Mouse (Mus musculus) hindbrain, embryonic 11.5 days (tissue): ENCODE results near the gene Olfr1423. TPM values are rescaled to one million over a fixed set of nuclear protein-coding genes. Genes with fewer than 3 reads are reported as not detected.
A peak's percentile ranks its signal among the peaks of the same experiment; 100 is the strongest.

Source experiments
- ATAC-seq: fragments of 200-750 bp; cut with Nextera tagmentation; 2 replicates; pipeline ENCODE4 v1.8.0; 2017; ENCODE audit warnings: mild to moderate bottlenecking, moderate TSS enrichment, moderate library complexity; ENCODE audit not compliant: low FRiP score
- DNase-seq: peaks from one replicate; pipeline ENCODE4 v3.0.0-alpha.2; 2015; ENCODE audit warnings: low spot score
- H3K27ac ChIP-seq: fragments of 300-500 bp; sonication (generic); 2 replicates; pipeline ENCODE4 v1.5.1; 2014; ENCODE audit warnings: mild to moderate bottlenecking, low read depth, low read length
- H3K27me3 ChIP-seq: fragments of 300-500 bp; sonication (generic); 2 replicates; pipeline ENCODE4 v1.6.1; 2014; ENCODE audit warnings: mild to moderate bottlenecking, low read length, moderate library complexity, mixed read lengths; ENCODE audit not compliant: control insufficient read depth, insufficient read depth
- H3K36me3 ChIP-seq: fragments of 300-500 bp; sonication (generic); 2 replicates; pipeline ENCODE4 v1.6.1; 2014; ENCODE audit warnings: mild to moderate bottlenecking, low read length, moderate library complexity, mixed read lengths; ENCODE audit not compliant: control insufficient read depth, insufficient read depth
- H3K4me1 ChIP-seq: fragments of 300-500 bp; sonication (generic); replicated peaks from 2 replicates; pipeline ENCODE4 v1.6.1; 2014; ENCODE audit warnings: low read length, mixed read lengths; ENCODE audit not compliant: control insufficient read depth, insufficient read depth
- H3K4me2 ChIP-seq: fragments of 300-500 bp; sonication (generic); replicated peaks from 2 replicates; pipeline ENCODE4 v1.6.1; 2014; ENCODE audit warnings: mild to moderate bottlenecking, low read depth, low read length
- H3K4me3 ChIP-seq: fragments of 300-500 bp; sonication (generic); 2 replicates; pipeline ENCODE4 v1.5.1; 2014; ENCODE audit warnings: low read depth, low read length
- H3K9ac ChIP-seq: fragments of 300-500 bp; sonication (generic); 2 replicates; pipeline ENCODE4 v1.6.1; 2014; ENCODE audit warnings: low read depth, low read length
- H3K9me3 ChIP-seq: fragments of 300-500 bp; sonication (generic); 2 replicates; pipeline ENCODE4 v1.6.1; 2016; ENCODE audit warnings: low read length; ENCODE audit not compliant: control insufficient read depth
- WGBS: fragments of 180-500 bp; shearing (Covaris S2); extraction: QIAGEN DNeasy Blood & Tissue Kit; methylation state at CpG from one replicate; pipeline ENCODE4 v1.1.7; 2014; 5-methylcytosine and 5-hydroxymethylcytosine counted together
- polyA plus RNA-seq: library from polyadenylated mRNA; unstranded; fragments of >200 nt; fragmentation: Nextera tagmentation; extraction: Ambion mirVana; gene quantifications from 2 replicates; pipeline ENCODE4 v1.2.1, GENCODE M21; 2014

Gene Olfr1423
- polyA plus RNA-seq, 1 experiment from 2014 or later = not detected

GRCm38 (mm10) chr19:12024149-12024548 is 17.0 kb downstream of the Olfr1423 start:
- 92% methylated on average over 4 of the region's 4 CpGs for WGBS
- Histone ChIP-seq H3K9me3 (no peaks in the 10 kb centered on the region), H3K4me3 (no peak overlapping the region), H3K4me2 (no peak overlapping the region), H3K9ac (no peak overlapping the region), H3K36me3 (no peaks in the 10 kb centered on the region), H3K4me1 (no peaks in the 10 kb centered on the region), H3K27ac (no peak overlapping the region), H3K27me3 (no peaks in the 10 kb centered on the region)
- no peak for DNase-seq
- ATAC-seq = no peak

- no peak overlapping the region for H3K4me2 ChIP-seq
- H3K4me3 ChIP-seq = no peak overlapping the region
- H3K36me3 ChIP-seq = no peaks in the 10 kb centered on the region
- WGBS = 59% methylated on average over 4 of the region's 4 CpGs
- DNase-seq (no peak), ATAC-seq (no peak)
- no peaks in the 10 kb centered on the region for H3K27me3 ChIP-seq
- H3K9ac ChIP-seq = no peak overlapping the region
- H3K9me3 ChIP-seq = no peaks in the 10 kb centered on the region
- no peaks in the 10 kb centered on the region for H3K4me1 ChIP-seq
- no peak overlapping the region for H3K27ac ChIP-seq
Observed at GRCm38 (mm10) chr19:12016192-12016591, 24.9 kb downstream of the Olfr1423 start.

DNA sequence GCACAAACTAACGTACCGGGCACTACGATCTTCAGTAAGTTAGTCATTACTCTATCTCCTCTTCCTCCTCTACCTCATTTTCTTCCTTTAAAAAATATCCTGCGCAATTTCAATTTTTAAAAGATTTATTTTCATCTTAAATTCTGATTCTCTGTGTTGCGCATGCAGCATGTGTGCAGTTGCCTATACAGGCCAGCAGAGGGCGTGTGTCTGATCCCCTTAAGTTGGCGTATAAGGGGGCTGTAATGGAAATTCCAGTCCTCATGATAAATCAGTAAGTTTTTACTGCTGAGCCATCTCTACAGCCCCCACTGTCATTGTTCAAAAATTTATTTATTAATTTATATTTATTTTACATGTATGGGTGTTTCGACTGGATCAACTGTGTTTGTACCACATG is 25.4 kb downstream of the Olfr1423 start:
- DNase-seq = no peak
- Histone ChIP-seq H3K27ac (no peak overlapping the region), H3K4me2 (no peak overlapping the region), H3K27me3 (no peaks in the 10 kb centered on the region), H3K4me3 (no peak overlapping the region), H3K4me1 (no peaks in the 10 kb centered on the region), H3K36me3 (no peaks in the 10 kb centered on the region), H3K9ac (no peak overlapping the region), H3K9me3 (no peaks in the 10 kb centered on the region)
- no peak for ATAC-seq
- 69% methylated on average over 8 of the region's 8 CpGs for WGBS

GRCm38 (mm10) chr19:12013228-12013627 is 27.9 kb downstream of the Olfr1423 start:
- Histone ChIP-seq H3K4me1 (no peaks in the 10 kb centered on the region), H3K36me3 (no peaks in the 10 kb centered on the region), H3K9ac (0 out of 2 replicates have a peak overlapping the region, but pooled peaks have one; percentile 31), H3K9me3 (no peaks in the 10 kb centered on the region), H3K27me3 (no peaks in the 10 kb centered on the region), H3K4me2 (peak overlapping the region; percentile 43), H3K4me3 (peak overlapping the region; percentile 63), H3K27ac (no peak overlapping the region)
- DNase-seq = peak; percentile 49
- ATAC-seq = no peak
- 0% methylated on average over 10 of the region's 12 CpGs for WGBS

- H3K27ac ChIP-seq = no peak overlapping the region
- ATAC-seq (no peak), DNase-seq (peak; percentile 18)
- no peak overlapping the region for H3K9ac ChIP-seq
- WGBS = 2% methylated on average over 10 of the region's 10 CpGs
- H3K36me3 ChIP-seq = no peaks in the 10 kb centered on the region
- H3K4me3 ChIP-seq = peak overlapping the region; percentile 63
- H3K4me1 ChIP-seq = no peaks in the 10 kb centered on the region
- no peaks in the 10 kb centered on the region for H3K27me3 ChIP-seq
- no peaks in the 10 kb centered on the region for H3K9me3 ChIP-seq
- H3K4me2 ChIP-seq = peak overlapping the region; percentile 43
Observed at GRCm38 (mm10) chr19:12012615-12013014, 28.5 kb downstream of the Olfr1423 start.

DNA sequence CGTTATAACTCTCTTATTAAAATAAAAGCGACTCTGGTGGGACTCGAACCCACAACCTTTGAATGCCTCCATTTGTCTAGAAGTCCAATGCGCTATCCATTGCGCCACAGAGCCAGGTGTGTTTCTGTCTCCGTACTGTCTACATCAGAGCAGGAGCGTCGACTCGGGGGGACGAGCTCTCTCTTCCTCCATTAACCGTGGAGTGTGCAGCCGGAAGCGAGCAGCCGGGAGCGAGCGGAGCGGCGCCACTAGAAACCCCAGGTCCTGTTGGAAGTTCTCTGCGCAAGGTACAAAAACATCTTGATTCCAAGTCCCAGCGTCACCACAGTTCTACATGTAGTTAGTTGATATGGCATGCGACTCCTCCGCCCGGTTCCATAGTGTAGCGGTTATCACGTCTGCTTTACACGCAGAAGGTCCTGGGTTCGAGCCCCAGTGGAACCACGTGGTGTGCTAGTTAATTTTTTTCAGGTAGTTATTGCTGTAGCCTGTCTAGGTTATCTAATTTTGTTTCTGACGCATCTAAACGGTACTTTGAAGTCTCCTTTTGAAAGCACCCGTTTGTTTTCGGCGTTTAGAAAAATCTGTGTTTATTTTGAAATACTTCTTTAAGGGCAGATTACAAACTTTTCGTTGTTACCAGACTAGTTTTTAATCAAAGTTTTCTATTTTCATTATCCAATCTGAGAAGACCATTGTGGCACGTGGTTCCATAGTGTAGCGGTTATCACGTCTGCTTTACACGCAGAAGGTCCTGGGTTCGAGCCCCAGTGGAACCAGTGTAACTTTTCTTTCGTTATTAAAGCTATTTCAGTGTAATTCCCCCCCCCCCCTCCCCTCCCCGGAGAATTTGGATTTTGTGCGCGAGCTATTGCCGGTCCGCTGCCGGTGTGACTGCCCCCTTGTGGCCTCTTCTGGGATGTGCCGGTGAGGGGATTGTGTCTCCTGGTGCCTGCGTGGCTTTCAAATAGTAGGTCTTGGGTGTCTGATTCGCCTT is 29.3 kb downstream of the Olfr1423 start:
- ATAC-seq (peak; percentile 85), DNase-seq (peak; percentile 96)
- H3K9me3 ChIP-seq = no peaks in the 10 kb centered on the region
- H3K36me3 ChIP-seq = no peaks in the 10 kb centered on the region
- H3K4me3 ChIP-seq = peak overlapping the region; percentile 63
- no peaks in the 10 kb centered on the region for H3K4me1 ChIP-seq
- H3K4me2 ChIP-seq = peak overlapping the region; percentile 54
- WGBS = under 1% methylated on average over 49 of the region's 49 CpGs
- H3K27ac ChIP-seq = no peak overlapping the region
- H3K27me3 ChIP-seq = no peaks in the 10 kb centered on the region
- H3K9ac ChIP-seq = no peak overlapping the region; the same call in 1 of the 2 replicates

GRCm38 (mm10) chr19:12010916-12011559 is 30.1 kb downstream of the Olfr1423 start:
- WGBS = under 1% methylated on average over 26 of the region's 26 CpGs
- Histone ChIP-seq H3K9me3 (no peaks in the 10 kb centered on the region), H3K27ac (peak overlapping the region; percentile 91), H3K27me3 (no peaks in the 10 kb centered on the region), H3K4me3 (peak overlapping the region; percentile 63), H3K9ac (peak overlapping the region; percentile 85), H3K36me3 (no peaks in the 10 kb centered on the region), H3K4me1 (no peaks in the 10 kb centered on the region), H3K4me2 (peak overlapping the region; percentile 54)
- ATAC-seq = peak; percentile 72
- peak; percentile 92 for DNase-seq

DNA sequence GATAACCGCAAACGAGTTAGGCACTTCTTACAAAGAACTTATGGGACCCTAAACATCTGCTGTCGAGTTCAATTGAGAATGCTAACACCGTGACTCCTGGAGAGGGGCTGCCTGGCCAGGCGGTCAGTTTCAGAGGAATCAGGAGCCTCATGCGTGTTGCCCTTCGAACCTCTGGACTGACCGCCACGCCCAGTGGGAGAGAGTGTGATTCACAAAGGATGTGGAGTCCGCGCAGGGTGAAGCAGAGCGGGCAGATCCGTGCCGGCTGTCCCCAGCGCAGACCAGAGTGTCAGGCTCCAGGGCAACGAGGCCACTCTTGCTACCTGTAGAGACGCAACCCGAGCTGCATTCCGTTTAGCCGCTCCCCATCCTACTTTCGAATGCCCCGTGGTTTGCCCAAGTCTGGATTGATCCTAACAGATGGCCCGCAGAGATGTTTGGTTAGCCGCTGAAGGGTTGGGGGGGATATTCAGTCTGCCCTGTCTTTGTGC is 30.8 kb downstream of the Olfr1423 start:
- Histone ChIP-seq H3K4me1 (no peaks in the 10 kb centered on the region), H3K9ac (peak overlapping the region; percentile 85), H3K4me3 (peak overlapping the region; percentile 63), H3K4me2 (peak overlapping the region; percentile 54), H3K27me3 (no peaks in the 10 kb centered on the region), H3K36me3 (no peaks in the 10 kb centered on the region), H3K9me3 (no peaks in the 10 kb centered on the region), H3K27ac (peak overlapping the region; percentile 91)
- peak; percentile 50 for ATAC-seq
- peak; percentile 83 for DNase-seq
- WGBS = 0% methylated on average over 24 of the region's 24 CpGs
